Mouse (Mus musculus): ENCODE results near the gene Marveld3.

Gene Marveld3

GRCm38 (mm10) chr8:109970323-109970722, 8.3 kb upstream of the Marveld3 start:
- in situ Hi-C loops (cut with MboI; ENCODE audit: unreplicated experiment in 2 of 2), result no loop called here

GRCm38 (mm10) chr8:109968837-109969236, 6.8 kb upstream of the Marveld3 start:
- in situ Hi-C loops (cut with MboI; ENCODE audit: unreplicated experiment in 2 of 2), result no loop called here

GRCm38 (mm10) chr8:109964106-109964505, 2.1 kb upstream of the Marveld3 start:
- in situ Hi-C loops (cut with MboI; ENCODE audit: unreplicated experiment in 2 of 2), result no loop called here

- in situ Hi-C loops (cut with MboI; ENCODE audit: unreplicated experiment in 2 of 2), result no loop called here
Observed at GRCm38 (mm10) chr8:109963421-109963820, 1.4 kb upstream of the Marveld3 start.

GRCm38 (mm10) chr8:109962896-109963295, 893 bp upstream of the Marveld3 start:
- in situ Hi-C loops (cut with MboI; ENCODE audit: unreplicated experiment in 2 of 2), result no loop called here

- in situ Hi-C loops (cut with MboI; ENCODE audit: unreplicated experiment in 2 of 2), result no loop called here
Observed at GRCm38 (mm10) chr8:109959112-109959511, 2.9 kb downstream of the Marveld3 start.

- in situ Hi-C loops (cut with MboI; ENCODE audit: unreplicated experiment in 2 of 2), result no loop called here
Observed at GRCm38 (mm10) chr8:109958036-109958655, 3.9 kb downstream of the Marveld3 start.

GRCm38 (mm10) chr8:109957167-109958028, 4.6 kb downstream of the Marveld3 start:
- in situ Hi-C loops (cut with MboI; ENCODE audit: unreplicated experiment in 2 of 2), result no loop called here

GRCm38 (mm10) chr8:109954486-109954948, 7.5 kb downstream of the Marveld3 start:
- in situ Hi-C loops (cut with MboI; ENCODE audit: unreplicated experiment in 2 of 2), result no loop called here

- in situ Hi-C loops (cut with MboI; ENCODE audit: unreplicated experiment in 2 of 2), result no loop called here
Observed at GRCm38 (mm10) chr8:109952171-109952570, 9.8 kb downstream of the Marveld3 start.

- in situ Hi-C loops (cut with MboI; ENCODE audit: unreplicated experiment in 2 of 2), result loop anchor here (5.0 kb wide), 1 partner anchor 54 kb away; no protein-coding TSS in a partner anchor
Observed at GRCm38 (mm10) chr8:109948285-109948564, 13.8 kb downstream of the Marveld3 start.

- in situ Hi-C loops (cut with MboI; ENCODE audit: unreplicated experiment in 2 of 2), result loop anchor here (5.0 kb wide), 1 partner anchor 55 kb away; no protein-coding TSS in a partner anchor
Observed at GRCm38 (mm10) chr8:109947447-109948284, 14.3 kb downstream of the Marveld3 start.

GRCm38 (mm10) chr8:109946272-109946671, 15.7 kb downstream of the Marveld3 start:
- in situ Hi-C loops (cut with MboI; ENCODE audit: unreplicated experiment in 2 of 2), result loop anchor here (5.0 kb wide), 1 partner anchor 56 kb away; no protein-coding TSS in a partner anchor

- in situ Hi-C loops (cut with MboI; ENCODE audit: unreplicated experiment in 2 of 2), result loop anchor here (5.0 kb wide), 1 partner anchor 57 kb away; no protein-coding TSS in a partner anchor
Observed at GRCm38 (mm10) chr8:109945694-109946093, 16.3 kb downstream of the Marveld3 start.

- in situ Hi-C loops (cut with MboI; ENCODE audit: unreplicated experiment in 2 of 2), result loop anchor here (5.0 kb wide), 1 partner anchor 57 kb away; no protein-coding TSS in a partner anchor
Observed at GRCm38 (mm10) chr8:109945153-109945632, 16.8 kb downstream of the Marveld3 start.

GRCm38 (mm10) chr8:109941606-109942360, 20.2 kb downstream of the Marveld3 start:
- in situ Hi-C loops (cut with MboI; ENCODE audit: unreplicated experiment in 2 of 2), result no loop called here

- in situ Hi-C loops (cut with MboI; ENCODE audit: unreplicated experiment in 2 of 2), result no loop called here
Observed at GRCm38 (mm10) chr8:109920406-109921390, 41.3 kb downstream of the Marveld3 start.

GRCm38 (mm10) chr8:109917277-109917676, 44.7 kb downstream of the Marveld3 start:
- in situ Hi-C loops (cut with MboI; ENCODE audit: unreplicated experiment in 2 of 2), result loop anchor here in 1 of 2 experiments (5.0 kb wide), 1 partner anchor 65 kb away; no protein-coding TSS in a partner anchor

- in situ Hi-C loops (cut with MboI; ENCODE audit: unreplicated experiment in 2 of 2), result no loop called here
Observed at GRCm38 (mm10) chr8:109907376-109907775, 54.6 kb downstream of the Marveld3 start.

All from v-Abl transformed pro-B cells (cell line).